Mouse (Mus musculus): ENCODE results near the gene Acsf3. TPM values are rescaled to one million over a fixed set of nuclear protein-coding genes. Genes with fewer than 3 reads are reported as not detected.

Gene Acsf3
- polyA plus RNA-seq, 1 experiment, result 2.8 TPM

DNA sequence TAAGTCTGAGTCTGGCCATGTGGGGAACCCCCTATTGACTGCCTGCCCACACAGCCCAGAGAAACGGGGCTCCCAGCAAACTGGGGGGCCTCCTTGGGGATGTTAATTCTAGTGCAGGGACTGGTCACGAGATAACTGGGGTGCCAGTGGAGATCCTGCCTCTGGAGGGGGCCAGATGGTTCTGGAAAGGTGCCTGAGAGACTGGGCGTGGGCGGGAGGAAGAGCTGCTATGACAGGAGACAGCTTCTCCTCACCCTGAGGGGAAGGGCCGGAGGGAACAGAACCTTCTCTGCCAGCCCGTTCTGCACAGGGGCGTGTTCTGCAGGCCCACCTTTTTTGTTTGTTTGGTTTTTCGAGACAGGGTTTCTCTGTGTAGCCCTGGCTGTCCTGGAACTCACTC, 90.9 kb downstream of the Acsf3 start:
- no peaks in the 10 kb centered on the region for H3K36me3 ChIP-seq (ENCODE audit: control insufficient read depth)
- H3K27me3 ChIP-seq (ENCODE audit: control insufficient read depth), result peaks cover 29% of the 10 kb centered on the region
- no peak for TF ChIP-seq GATA1 (IDR thresholded peaks at IDR 0.05; ENCODE audit: low read length)
- TF ChIP-seq TAL1 (IDR thresholded peaks at IDR 0.05; ENCODE audit: low read length), result no peak
- H3K4me1 ChIP-seq (ENCODE audit: control insufficient read depth), result peaks cover 13% of the 10 kb centered on the region
- no peaks in the 10 kb centered on the region for H3K9me3 ChIP-seq (ENCODE audit: control insufficient read depth, low read length)
- H3K4me3 ChIP-seq (replicated peaks), result no peak overlapping the region

Other genes with a start within 250 kb of the Acsf3 start
- 22.2 and 31.8 TPM in 2 replicates for gene Piezo1, start 224.2 kb upstream of the Acsf3 start, polyA plus RNA-seq (2012)
- gene Cdt1, start 207.5 kb upstream of the Acsf3 start, polyA plus RNA-seq (2012), result 94.9 and 97.5 TPM in 2 replicates
- 4.8 and 8.0 TPM in 2 replicates for gene Aprt, start 198.6 kb upstream of the Acsf3 start, polyA plus RNA-seq (2012)
- 0.07 and 0.08 TPM in 2 replicates for gene Galns, start 164.0 kb upstream of the Acsf3 start, polyA plus RNA-seq (2012)
- gene Trappc2l, start 163.8 kb upstream of the Acsf3 start, polyA plus RNA-seq (2012), result 0.16 and 0.80 TPM in 2 replicates
- gene Pabpn1l, start 152.7 kb upstream of the Acsf3 start, polyA plus RNA-seq (2012), result not detected in 2 replicates
- gene Cbfa2t3, start 76.4 kb upstream of the Acsf3 start, polyA plus RNA-seq (2012), result 6.1 and 8.9 TPM in 2 replicates
- not detected in 2 replicates for gene Cdh15, start 72.5 kb downstream of the Acsf3 start, polyA plus RNA-seq (2012)